Mouse (Mus musculus) c-Kit-negative CD71-positive TER-119-positive erythroid progenitor cells, embryonic 14.5 days (primary cell): Measurements from ENCODE around the gene Gm11096.

Experiments
- DNase-seq: peaks from one replicate; pipeline ENCODE4 v3.0.0-alpha.2; 2013; ENCODE audit warnings: low read depth, low spot score

Gene Gm11096

GRCm38 (mm10) chr17:81441463-81441862 is at the start of gene Gm11096:
Gene Gm11096 (plus strand): TSS chr17:81441763.
- DNase-seq, result no peak

- DNase-seq, result no peak
These were observed 48.5 kb upstream of the Gm11096 start for GRCm38 (mm10) chr17:81393040-81393439.

GRCm38 (mm10) chr17:81394124-81394523 is 47.4 kb upstream of the Gm11096 start:
- DNase-seq, result no peak

GRCm38 (mm10) chr17:81397434-81397833 is 44.1 kb upstream of the Gm11096 start:
- DNase-seq, result no peak

- DNase-seq, result no peak
These were observed 41.2 kb upstream of the Gm11096 start for GRCm38 (mm10) chr17:81400377-81400776.

- DNase-seq, result no peak
These were observed 38.9 kb upstream of the Gm11096 start for GRCm38 (mm10) chr17:81402636-81403035.

- no peak for DNase-seq
These were observed 38.4 kb upstream of the Gm11096 start for GRCm38 (mm10) chr17:81403121-81403520.

GRCm38 (mm10) chr17:81404225-81404624 is 37.3 kb upstream of the Gm11096 start:
- no peak for DNase-seq

- DNase-seq, result no peak
These were observed 28.8 kb upstream of the Gm11096 start for GRCm38 (mm10) chr17:81412736-81413135.

- no peak for DNase-seq
These were observed 25.0 kb upstream of the Gm11096 start for GRCm38 (mm10) chr17:81416361-81417114.

GRCm38 (mm10) chr17:81419802-81420459 is 21.6 kb upstream of the Gm11096 start:
- no peak for DNase-seq

GRCm38 (mm10) chr17:81424256-81424912 is 17.2 kb upstream of the Gm11096 start:
- DNase-seq, result no peak

GRCm38 (mm10) chr17:81427245-81427644 is 14.3 kb upstream of the Gm11096 start:
- DNase-seq, result no peak

GRCm38 (mm10) chr17:81432733-81433132 is 8.8 kb upstream of the Gm11096 start:
- DNase-seq, result no peak

- no peak for DNase-seq
These were observed 8.4 kb upstream of the Gm11096 start for GRCm38 (mm10) chr17:81433148-81433547.

GRCm38 (mm10) chr17:81455269-81455668 is 13.7 kb downstream of the Gm11096 start:
- no peak for DNase-seq

GRCm38 (mm10) chr17:81455977-81456376 is 14.4 kb downstream of the Gm11096 start:
- no peak for DNase-seq

GRCm38 (mm10) chr17:81459379-81459778 is 17.8 kb downstream of the Gm11096 start:
- no peak for DNase-seq

- no peak for DNase-seq
These were observed 27.4 kb downstream of the Gm11096 start for GRCm38 (mm10) chr17:81468941-81469340.

GRCm38 (mm10) chr17:81473363-81473762 is 31.8 kb downstream of the Gm11096 start:
- no peak for DNase-seq

GRCm38 (mm10) chr17:81477420-81477819 is 35.9 kb downstream of the Gm11096 start:
- DNase-seq, result no peak

GRCm38 (mm10) chr17:81479807-81480206 is 38.2 kb downstream of the Gm11096 start:
- DNase-seq, result no peak
